Mouse (Mus musculus): ENCODE measurements around the gene Tax1bp3.

Gene Tax1bp3

DNA sequence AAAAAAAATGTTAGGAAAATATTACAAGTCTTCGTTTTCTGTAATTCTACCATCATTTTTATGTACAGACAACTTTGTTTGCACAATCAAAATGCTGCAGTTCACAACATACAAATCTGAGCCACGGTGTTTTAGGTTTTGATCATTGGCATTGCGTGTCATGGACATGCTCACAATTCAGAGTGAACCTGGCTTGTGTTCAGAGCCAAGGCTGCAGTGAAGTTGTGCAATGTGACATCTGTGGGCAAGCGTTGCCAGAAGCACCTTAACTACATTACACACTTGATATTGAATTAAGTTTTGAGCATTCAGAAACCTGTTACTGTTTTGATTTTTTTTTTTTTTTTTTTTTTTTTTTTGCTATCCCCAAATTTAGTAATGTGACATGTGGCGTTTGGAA lies 53.2 kb downstream of the Tax1bp3 start:
- DNase-seq (ENCODE audit: low spot score), result no peak

DNA sequence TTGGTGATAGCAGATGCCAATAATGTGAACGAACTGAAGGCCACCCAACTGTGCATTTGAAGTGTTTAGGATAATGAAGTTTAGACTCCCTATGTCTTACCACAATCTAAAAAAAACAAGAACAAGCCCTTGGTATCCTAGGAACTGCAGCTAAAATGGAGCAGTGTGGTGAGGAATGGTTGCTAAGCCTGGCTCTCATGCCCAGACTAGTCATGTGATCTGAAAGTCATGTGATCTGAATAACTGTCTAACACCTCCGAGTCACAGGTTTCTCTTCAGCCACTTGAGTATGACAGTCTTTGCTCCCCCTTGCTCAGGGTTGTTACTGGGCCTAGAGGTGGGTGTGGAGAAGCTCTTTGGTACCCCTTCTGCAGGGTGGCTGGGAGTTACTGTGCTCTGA lies 55.6 kb downstream of the Tax1bp3 start:
- no peak for DNase-seq (ENCODE audit: low spot score)

Data from embryo, embryonic 10 days (tissue).